Mouse (Mus musculus) cerebellum, adult 9-11 months (tissue): ENCODE measurements at regions not wholly inside any gene's neighbourhood (a gene's known extent, or its start where the extent isn't known, plus 50 kb on each side); places are given as distances from the start of the nearest gene placed in this dataset.
"Not testable (repeated sequence)": the region's sequence is repeated elsewhere in the genome, so short reads cannot be mapped to it uniquely, and the experiment has no call there.

Source experiments
- DNase-seq: peaks from one replicate; pipeline ENCODE4 v3.0.0; 2022

- DNase-seq: no peak
Measured at GRCm38 (mm10) chr16:31553361-31554146, 109.7 kb upstream of the Dlg1 start.

- no peak for DNase-seq
Measured at GRCm38 (mm10) chr16:31560426-31560825, 102.8 kb upstream of the Dlg1 start.

- no peak for DNase-seq
Measured at GRCm38 (mm10) chr16:31564926-31565325, 98.3 kb upstream of the Dlg1 start.

GRCm38 (mm10) chr16:31568316-31568715 lies 94.9 kb upstream of the Dlg1 start:
- no peak for DNase-seq

- DNase-seq: no peak
Measured at GRCm38 (mm10) chr16:31569871-31570270, 93.4 kb upstream of the Dlg1 start.

- peak; percentile 86 for DNase-seq
Measured at GRCm38 (mm10) chr16:31570311-31571139, 92.7 kb upstream of the Dlg1 start.

- not testable (repeated sequence) for DNase-seq
Measured at GRCm38 (mm10) chr16:31573833-31574232, 89.4 kb upstream of the Dlg1 start.

GRCm38 (mm10) chr16:31575646-31576045 lies 87.6 kb upstream of the Dlg1 start:
- not testable (repeated sequence) for DNase-seq

GRCm38 (mm10) chr16:31576422-31576821 lies 86.8 kb upstream of the Dlg1 start:
- DNase-seq: no peak

GRCm38 (mm10) chr16:31577347-31577746 lies 85.9 kb upstream of the Dlg1 start:
- DNase-seq: no peak

GRCm38 (mm10) chr16:31579318-31579717 lies 83.9 kb upstream of the Dlg1 start:
- DNase-seq: no peak

- no peak for DNase-seq
Measured at GRCm38 (mm10) chr16:31580779-31581178, 82.5 kb upstream of the Dlg1 start.

- DNase-seq: no peak
Measured at GRCm38 (mm10) chr16:31582885-31583284, 80.4 kb upstream of the Dlg1 start.

- no peak for DNase-seq
Measured at GRCm38 (mm10) chr16:31583627-31584026, 79.6 kb upstream of the Dlg1 start.

GRCm38 (mm10) chr16:31584216-31584823 lies 78.9 kb upstream of the Dlg1 start:
- DNase-seq: no peak

GRCm38 (mm10) chr16:31587036-31587435 lies 76.2 kb upstream of the Dlg1 start:
- DNase-seq: no peak

- no peak for DNase-seq
Measured at GRCm38 (mm10) chr16:31589576-31589975, 73.7 kb upstream of the Dlg1 start.

- DNase-seq: no peak
Measured at GRCm38 (mm10) chr16:31591565-31591964, 71.7 kb upstream of the Dlg1 start.

- peak; percentile 74 for DNase-seq
Measured at GRCm38 (mm10) chr16:31592014-31592871, 71.0 kb upstream of the Dlg1 start.

- DNase-seq: peak; percentile 44
Measured at GRCm38 (mm10) chr16:31592973-31593683, 70.1 kb upstream of the Dlg1 start.

GRCm38 (mm10) chr16:31597965-31598364 lies 65.3 kb upstream of the Dlg1 start:
- no peak for DNase-seq
